Mouse (Mus musculus) embryonic fibroblast, embryonic 13.5 days (primary cell): Measurements from ENCODE around the gene Cntln.

Source experiments
- CTCF ChIP-seq: IDR thresholded peaks from 2 replicates; pipeline ENCODE4 v1.5.1; 2011; ENCODE audit warnings: mild to moderate bottlenecking, control low read depth, low read length, moderate library complexity, borderline replicate concordance; ENCODE audit not compliant: insufficient read depth
- POLR2A ChIP-seq: IDR thresholded peaks from 2 replicates; pipeline ENCODE4 v1.6.1; 2011; ENCODE audit warnings: low read depth, mild to moderate bottlenecking, control low read depth, low read length, moderate library complexity

DNA sequence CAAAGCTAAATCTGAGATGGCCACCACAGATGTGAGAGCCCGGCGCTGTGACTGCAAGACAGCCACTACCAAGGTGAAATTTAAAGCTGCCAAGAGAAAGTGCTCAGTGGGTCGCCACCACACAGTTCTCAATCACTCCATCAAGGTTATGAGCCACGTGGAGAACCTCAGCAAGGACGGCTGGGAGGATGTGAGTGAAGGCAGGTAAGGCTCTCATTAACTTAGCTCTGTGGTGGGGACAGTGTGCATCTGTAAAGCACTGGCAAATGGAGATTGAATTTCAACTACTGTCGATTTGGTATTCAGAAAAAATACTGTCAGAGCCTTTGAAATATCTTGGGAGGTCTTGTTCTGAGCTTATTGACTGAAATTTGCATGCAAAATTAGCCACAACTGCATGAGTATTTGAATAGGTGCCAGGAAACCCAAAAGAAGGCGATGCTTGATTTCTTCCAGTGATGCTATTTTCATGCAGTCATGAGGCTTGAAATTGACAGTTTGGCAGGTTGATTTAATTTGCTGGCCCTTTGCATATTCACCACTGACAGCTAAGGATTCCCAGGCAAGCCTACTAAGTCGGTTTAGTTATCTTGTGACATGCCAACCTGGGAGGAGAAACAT, 165.9 kb downstream of the Cntln start:
- TF ChIP-seq CTCF (no peak), POLR2A (no peak)
